Mouse (Mus musculus) spleen, postnatal 10 days (tissue): ENCODE measurements around the gene Inca1.

ENCODE experiments used
- DNase-seq, 2 experiments: peaks; one replicate each; pipeline ENCODE4 v3.0.0; 2021 to 2022; ENCODE audit warnings: low spot score in 2 of 2

The Inca1 gene

DNA sequence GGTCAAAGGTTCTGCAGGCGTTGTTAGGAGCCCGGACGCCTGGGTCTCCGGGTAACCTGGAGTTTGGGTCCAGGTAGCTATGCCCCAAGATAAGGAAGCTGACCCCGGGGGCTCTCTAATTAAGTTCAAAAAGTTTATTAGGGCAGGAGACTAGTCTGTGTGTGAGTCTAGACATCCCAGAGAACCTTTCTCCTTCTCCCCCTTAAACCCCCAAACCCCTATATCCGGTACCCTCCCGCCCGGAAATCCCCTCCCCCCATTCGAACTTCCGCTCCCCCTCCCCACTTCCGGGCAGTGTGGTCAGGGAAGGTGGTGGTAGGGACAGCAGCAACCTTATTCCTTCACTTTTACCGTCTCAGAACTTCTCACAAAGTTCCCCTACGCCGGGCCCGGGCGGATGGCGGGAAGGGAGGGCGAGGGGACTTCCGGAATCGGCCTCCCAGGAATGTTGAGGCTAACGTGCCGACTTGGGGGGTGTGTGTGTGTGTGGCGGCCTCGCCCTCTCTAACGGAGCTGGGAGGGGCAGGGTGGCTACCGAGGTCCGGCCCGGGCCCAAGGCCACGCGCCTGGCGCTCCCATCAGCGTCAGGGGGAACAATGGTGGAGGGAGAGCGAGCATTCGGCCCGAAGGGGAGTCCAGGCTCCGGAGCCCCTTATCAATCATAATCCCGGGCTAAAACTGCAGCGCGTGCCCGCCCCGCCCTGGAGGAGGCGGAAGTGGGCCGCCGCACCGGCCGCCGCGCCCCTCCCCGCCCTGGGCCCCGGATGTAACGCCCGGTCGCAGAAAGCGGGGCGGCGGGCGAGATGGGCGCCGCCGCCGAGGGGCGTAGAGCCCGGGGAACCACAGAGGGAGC is 46.4 kb downstream of the Inca1 start:
- peak; percentile 79 to 84 for DNase-seq

DNA sequence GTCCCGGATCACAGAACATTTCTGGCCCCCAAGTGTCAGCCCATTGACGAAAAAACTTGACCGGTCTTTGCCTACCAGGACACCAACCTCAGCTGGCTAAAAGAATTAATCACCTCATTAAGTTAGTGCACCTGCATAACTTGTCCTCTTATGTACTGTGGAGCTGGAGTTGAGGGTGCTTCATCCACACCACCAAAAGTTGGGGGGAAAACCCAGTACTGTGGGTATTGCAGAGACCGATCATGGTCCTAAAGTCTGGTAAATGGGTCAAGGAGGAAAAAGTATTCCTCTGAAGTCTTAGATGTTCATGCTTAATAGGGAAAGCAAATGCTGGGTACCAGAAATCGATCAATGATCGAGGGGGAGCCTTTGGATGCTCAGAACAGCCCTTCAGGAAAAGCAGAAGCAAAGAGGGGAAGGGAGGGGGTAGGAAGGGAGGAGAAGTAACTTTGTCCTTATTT is 47.0 kb downstream of the Inca1 start:
- DNase-seq: peak in 1 of 2 experiments; percentile 24

DNA sequence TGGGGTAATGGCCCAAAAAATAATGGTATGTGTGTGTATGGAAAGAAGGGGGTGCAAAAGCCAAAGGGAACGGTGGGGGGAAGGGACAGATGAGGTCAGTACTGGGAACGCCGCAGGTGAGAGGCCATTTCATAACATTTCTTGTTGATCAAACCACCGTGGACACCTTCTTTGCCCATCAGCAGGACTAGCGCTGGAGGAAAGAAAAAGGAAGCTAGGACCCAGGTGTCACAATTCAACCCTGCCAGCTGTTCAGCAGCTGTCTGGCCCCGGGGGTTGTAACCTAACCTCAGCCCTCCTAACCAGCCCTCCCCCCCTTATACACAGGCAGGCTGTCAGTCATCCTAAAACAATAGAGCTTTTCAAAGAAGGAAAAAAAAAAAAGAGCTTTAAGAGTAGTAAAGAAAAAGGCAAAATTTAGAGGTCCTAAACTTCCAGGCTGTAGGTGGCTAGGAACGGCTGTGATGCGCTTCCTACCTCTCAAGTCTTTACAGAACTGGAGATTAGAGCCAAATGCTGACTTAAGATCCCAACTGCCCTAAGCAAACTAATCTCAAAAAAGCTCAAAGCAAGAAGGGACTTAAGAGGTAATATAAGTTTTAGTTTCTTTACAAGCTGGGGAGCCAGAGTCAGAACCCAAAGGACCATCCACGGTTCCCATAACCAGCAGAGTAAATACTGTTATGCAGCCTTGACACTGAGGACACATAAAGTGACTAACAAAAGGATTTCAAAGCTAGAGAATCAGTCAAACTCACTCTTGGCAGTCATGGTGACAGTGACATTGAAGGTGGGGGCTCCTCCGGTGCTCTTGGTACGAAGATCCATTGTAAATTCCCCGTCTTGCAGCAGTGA is 47.7 kb downstream of the Inca1 start:
- DNase-seq: peak in 1 of 2 experiments; percentile 56

DNA sequence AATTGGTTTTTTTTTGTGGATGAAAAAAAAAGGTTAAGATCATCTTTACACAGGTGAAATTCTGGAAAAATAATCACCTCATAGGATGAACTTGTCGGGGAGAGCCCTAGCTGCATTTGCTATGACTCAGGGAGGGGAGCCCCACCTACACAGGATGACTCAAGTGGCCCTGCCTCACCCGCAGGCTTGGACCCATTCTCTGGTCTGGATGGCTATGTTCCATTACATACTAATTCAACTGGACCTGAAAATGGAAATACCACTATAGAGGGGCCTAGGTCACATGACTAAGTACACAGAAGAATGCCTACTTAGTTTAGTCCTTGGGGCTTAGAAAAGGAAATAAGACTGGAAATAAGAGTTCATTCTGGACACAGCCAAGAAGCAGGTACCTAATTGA is 48.6 kb downstream of the Inca1 start:
- DNase-seq: peak in 1 of 2 experiments; percentile 29

DNA sequence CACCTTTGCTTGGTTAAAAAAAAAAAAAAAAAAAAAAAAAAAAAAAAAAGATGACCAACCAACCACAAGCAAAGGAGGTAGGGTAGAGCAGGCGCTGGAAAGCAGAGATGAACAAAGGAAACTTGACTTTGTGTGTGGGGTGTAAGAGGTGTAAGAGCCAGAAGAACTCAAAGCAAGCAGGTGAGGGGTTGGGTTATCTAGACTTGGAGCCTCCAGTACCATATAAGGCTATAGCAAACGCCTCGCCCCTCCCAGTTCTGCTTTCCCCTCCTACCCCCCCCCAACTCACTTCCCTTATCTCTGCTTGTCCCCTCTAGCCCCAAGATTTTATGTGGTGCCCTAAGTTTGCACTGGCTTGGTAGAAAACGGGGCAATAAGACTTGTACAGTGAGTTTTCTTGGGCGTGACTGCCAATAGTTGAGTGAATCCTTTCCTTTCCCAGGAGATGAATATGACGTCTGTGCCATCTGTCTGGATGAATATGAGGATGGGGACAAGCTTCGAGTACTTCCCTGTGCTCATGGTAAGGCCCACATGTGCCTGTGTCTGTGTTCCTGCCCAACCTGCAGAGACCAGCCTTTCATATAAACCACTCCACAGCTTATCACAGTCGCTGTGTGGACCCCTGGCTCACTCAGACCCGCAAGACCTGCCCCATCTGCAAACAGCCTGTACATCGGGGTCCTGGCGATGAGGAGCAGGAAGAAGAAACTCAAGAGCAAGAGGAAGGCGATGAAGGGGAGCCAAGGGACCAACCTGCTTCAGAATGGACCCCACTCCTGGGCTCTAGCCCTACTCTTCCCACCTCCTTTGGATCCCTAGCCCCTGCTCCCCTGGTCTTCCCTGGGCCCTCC is 49.4 kb downstream of the Inca1 start:
- peak in 1 of 2 experiments; percentile 64 for DNase-seq

DNA sequence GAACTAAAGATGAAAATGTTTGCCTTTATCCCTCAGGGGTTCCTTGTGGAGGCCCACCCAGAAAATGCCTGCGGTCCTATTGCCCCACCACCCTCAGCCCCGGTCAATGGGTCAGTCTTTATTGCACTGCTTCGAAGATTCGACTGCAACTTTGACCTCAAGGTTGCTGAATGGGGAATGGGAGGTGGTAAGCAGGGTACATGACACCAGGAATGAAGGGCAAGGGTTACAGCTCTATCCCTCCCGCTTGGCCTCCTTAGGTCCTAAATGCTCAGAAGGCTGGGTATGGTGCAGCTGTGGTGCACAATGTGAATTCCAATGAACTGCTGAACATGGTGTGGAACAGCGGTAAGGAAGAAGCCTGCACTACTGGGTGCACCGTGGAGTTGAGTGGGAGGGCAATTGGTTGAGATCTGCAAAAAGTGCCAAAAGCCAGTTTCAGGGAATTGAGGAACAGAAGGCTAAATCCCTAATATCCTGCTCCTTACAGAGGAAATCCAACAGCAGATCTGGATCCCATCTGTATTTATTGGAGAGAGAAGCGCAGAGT is 50.7 kb downstream of the Inca1 start:
- no peak for DNase-seq

DNA sequence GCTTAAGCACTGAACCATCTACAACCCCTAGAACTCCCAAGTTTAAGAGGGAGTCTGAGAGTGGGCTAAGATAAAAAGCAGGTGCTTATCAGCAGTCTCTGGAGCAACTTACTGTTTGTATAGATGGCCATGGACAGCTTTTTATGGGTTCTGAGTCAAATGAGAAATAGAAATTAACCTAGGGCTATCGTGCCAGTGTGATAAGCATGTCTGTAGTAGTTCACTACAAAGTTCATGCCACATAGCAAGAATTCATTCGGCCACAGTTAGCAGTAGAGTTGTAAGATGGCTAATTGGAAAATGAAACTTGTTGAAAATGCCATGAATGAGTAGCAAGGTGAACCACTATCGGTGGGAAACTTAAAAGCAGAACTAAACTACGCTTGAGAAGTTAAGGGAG is 51.4 kb downstream of the Inca1 start:
- DNase-seq: no peak

DNA sequence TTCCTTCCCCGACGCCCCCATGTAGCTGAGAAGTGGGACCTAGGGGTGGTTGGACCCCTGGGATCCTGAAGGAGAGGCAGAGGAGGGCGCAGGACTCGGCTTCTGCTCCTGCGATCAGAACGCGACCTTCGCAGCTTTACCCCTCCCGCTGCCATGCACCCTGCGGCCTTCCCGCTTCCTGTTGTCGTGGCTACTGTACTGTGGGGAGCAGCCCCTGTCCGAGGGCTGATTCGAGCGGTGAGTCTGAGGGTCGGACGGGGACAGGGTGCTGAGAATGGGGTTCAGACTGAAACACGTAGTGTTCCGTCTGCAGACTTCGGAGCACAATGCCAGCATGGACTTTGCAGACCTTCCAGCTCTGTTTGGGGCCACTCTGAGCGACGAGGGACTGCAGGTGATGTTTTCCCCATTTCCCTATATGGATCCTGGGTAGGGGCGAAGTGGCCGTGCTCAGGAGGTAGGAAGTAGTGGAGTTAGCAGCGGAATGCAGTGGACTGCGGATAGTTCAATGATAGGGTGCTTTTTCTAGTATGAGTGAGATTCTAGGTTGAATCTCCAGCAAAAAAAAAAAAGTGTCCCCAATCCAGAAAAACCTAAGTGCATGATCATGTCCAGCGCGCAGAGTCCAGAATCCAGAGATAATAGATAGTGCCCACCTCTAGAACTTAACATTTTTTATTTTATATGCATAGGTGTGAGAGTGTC is 52.1 kb downstream of the Inca1 start:
- peak; percentile 69 to 75 for DNase-seq

DNA sequence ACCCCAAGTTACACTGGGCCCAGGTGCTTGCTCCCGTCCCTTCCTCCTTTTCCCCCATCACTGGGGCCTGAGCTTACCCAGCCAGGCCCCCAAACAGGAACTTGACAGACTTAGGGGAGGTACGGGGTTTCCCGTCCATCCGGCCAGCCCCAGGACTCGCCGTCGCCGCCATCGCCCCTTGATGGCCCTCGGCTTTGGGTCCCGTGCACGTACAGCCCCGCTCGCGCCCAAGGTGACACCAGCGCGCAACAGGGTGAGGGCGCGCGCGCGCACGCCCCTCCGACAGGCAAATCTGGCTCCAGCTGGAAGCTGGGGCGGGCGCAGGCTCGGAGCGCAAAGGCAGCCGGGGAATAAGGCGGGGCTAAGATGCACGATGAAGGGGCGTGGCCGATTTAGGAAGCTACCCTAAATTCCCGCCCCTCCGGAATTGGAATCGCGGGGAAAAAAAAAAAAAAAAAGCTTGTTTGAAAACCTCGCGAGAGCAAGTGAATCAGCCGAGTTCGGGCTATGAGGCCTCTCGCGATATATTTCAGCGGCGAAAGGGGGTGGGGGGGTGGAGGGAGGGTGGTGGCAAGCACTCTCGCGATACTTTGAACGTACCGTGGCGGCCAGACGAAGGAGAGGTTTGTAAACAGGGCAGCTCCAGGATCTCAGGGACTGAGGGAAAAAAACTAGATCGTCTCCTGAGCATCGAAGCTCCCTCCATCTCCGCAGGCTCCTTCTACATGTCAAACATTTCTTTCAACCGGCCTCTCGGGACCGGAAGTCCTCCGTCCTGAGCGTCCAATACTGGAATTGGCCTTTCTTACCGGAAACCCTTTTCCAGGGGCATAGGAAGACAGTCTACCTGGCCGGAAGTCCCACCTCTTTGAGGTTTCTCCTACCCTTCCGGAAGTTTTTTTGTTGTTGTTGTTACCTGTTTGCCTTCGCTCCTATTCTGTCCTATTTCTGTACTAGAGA is 53.0 kb downstream of the Inca1 start, which contains the start of the genes Rnf167 and Slc25a11:
TSS of gene Rnf167 (plus strand) at position 545 of the 960 bp plus-strand sequence.
TSS of gene Slc25a11 (minus strand) at position 789 of the 960 bp plus-strand sequence.
- DNase-seq: peak; percentile 91 to 98

DNA sequence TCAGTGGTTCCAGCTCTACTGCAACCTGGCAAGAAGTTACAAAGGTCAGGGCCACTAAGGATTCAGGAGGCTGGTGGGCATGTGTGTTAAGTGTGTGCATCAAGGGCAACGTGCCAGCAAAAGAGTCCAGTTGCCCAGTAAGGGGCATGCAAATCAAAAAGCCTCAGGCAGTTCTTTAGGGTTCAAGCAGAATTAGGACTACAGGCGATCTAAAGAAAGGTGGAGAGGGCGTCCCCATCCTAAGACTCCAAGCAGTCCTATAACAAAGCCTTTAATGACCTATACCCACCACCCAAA is 53.7 kb downstream of the Inca1 start:
- DNase-seq: no peak

DNA sequence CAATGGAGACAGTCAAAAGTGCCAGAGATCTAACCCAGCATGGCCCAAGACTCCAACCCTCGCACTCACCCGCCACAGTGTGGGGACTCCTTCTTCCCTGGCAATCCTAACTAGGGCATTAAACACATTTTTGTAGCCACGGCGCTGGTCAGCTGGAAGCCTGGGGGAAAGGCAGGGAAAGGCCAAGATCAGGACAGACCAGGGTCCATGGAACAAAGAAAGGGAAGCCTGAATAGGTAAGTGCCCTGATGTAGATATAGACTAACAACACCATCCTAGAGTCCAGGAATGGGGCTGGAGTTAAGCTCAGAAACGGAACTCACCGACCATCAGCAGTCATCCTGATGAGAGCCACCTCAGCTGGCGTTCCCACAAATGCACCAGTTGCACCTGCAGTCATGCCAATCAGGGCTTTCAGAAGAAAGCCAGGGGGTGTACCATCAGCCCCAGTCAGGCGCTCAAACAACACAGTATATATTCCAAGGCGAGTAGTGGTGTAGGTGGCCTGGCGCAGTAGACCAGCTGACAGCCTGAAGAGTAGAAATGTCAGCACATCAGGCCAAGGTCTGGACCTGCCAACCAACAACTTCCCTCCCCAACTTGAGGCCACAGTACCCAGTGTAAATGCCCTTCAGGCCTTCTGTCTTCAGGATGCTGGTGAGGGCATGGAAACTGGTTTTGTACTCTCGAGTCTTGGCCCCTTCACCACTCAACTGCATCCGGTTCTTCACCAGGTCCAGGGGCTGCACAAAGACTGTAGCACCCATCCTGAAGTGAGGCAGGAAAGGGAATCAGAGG is 54.3 kb downstream of the Inca1 start:
- DNase-seq: no peak

DNA sequence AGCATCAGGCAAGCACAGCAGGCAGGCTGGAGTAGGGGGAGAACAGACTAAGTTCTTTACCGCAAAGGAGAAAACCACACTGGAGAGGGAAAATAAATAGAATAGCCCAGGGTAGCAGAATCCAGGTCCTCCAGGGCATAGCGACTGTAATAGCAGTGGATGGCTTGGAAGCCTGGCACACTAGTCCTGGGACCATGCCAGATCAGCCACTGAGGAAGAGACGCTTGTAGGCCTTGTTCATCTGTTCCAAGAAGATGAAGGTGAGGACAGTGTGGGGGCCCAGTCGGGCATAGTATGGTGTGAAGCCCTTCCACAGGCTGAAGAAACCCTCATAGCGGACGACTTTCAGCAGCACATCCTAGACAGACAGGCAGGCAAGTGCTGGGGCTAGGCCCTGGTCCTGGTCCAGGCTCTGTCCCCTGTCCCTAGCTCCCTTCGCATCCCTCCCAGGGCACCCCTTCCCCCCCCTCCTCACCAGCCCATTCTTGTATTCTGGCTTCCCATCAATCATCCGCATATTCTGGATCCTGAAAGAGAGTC is 55.3 kb downstream of the Inca1 start:
- no peak for DNase-seq

DNA sequence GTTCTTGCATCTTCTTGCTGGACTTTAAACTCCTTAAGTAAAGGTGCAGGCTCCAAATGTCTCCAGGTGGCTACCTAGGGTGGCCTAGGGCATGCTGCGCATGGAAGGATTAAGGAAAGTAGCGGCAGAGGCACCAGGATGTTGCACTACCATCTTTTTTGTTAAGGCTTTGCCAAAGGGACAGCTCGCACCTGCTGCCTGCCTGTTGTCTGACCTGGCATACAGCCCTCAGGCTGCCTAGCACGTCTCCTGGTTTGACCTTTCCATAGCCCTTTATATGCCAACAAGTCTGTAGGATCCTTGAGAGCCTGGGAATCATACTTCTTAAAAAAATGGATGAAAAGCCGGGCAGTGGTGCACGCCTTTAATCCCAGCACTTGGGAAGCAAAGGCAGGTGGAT is 56.9 kb downstream of the Inca1 start:
- no peak for DNase-seq

DNA sequence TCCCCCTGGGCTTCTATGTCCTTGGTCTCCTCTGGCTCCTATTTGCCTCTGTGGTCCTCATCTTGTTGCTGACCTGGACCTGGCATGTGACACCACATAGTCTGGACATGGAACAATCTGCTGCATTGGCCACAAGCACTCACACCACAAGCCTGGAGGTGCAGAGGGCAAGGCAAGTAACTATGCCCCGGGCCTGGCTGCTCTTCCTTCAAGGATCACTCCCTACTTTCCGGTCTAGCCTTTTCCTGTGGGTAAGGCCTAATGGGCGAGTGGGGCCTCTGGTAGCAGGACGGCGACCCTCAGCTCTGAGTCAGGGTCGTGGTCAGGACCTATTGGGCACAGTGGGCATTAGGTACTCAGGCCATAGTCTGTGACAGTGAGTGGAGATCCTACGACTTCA is 58.7 kb downstream of the Inca1 start:
- no peak for DNase-seq

DNA sequence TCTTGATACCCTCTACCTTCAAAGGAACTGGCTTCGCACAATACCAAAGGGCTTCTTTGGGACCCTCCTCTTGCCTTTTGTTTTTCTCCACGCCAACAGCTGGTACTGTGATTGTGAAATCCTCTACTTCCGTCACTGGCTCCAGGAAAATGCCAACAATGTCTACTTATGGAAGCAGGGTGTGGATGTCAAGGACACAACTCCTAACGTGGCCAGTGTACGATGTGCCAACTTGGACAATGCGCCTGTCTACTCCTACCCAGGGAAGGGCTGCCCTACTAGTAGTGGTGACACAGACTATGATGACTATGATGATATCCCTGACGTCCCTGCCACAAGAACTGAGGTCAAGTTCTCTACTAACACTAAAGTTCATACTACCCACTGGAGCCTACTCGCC is 60.0 kb downstream of the Inca1 start:
- DNase-seq: no peak

DNA sequence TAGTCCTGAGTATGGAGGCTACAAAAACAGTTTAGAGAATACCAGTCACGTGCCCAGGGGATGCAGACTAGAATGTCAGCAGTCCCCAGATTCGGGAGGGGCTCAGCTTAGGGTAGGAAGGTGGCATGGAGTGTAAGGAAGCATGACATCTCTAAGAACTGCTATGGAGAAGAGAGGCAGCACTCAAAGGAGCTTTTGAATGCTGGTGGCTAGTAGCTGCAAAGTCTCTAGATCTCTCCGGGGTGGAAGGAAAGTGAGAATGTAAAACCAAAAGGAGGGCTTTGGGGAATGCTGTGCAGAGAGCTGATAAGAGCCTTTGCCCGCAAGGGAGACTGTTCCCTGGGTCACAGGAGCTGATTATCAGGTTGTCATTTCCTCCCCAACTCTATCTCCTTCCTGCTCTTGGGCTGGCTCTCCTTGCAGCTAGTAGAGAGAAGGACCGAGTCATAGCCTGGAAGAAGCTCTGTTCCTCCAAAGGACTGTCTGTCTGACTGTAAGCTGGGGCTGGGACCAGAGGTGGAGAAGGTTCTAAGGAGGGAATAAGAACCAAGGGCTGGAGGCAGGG is 61.2 kb downstream of the Inca1 start, which contains the start of gene Gp1ba:
TSS of gene Gp1ba (plus strand) at position 409 of the 565 bp plus-strand sequence.
- no peak for DNase-seq
